Mouse (Mus musculus) T-cell, adult 2 months (primary cell): ENCODE results near the gene Gpr142.

ENCODE experiments used
- DNase-seq: peaks from one replicate; pipeline ENCODE4 v3.0.0; 2022; ENCODE audit warnings: low spot score

The Gpr142 gene

DNA sequence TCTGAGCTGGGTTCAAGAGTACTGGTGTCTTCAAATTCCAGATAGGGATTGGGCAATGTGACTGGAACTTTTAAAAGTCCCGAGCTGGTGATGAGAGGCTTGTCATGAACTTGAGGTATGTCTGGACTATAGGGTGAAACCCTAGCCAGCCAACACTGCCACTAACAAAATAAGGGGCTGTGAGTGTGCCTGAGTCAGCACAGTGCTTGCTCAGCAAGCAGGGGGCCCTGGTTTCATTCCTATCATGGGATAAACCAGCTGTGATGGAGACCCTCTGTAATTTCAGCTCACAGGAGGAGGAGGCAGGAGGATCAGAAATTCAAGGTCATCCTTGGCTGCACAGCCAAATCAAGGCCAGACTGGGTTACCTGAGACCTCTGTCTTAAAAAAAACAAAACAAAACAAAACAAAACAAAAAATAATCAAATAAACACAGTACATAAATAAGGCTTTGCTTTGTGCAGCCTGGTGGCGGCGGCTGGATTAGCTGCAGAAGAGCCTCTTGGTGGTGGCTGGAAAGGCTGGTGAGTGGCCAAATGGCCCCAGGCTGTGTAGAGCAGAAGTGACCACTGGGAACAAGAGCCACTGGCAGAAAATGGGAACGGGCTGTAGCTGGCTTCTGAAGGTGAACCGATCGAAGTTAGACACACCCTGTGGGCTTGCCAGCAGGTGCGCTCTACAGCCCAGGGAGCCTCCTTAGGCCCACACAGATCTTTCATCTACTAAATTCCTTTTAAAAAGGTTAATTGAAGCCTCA, 45.9 kb downstream of the Gpr142 start:
- DNase-seq = no peak

DNA sequence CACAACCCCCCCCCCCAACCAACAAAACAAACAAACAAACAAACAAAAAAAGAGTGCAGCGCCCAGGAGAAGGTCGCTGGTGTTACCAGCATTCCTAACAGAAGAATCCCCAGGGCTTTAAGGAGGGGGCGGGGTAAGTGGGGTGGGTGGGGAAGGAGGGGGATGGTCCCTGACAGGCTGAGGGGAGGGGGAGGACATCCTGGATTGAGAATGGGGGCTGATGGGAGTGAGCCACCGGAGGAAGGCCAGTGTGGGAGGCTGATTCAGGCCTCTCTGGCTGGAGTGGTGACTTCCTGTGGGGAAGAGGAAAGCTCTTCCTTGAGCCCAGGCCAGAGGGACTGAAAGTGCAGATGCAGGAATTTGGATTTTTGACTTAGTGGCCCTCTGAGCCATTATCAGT, 47.6 kb downstream of the Gpr142 start:
- no peak for DNase-seq

DNA sequence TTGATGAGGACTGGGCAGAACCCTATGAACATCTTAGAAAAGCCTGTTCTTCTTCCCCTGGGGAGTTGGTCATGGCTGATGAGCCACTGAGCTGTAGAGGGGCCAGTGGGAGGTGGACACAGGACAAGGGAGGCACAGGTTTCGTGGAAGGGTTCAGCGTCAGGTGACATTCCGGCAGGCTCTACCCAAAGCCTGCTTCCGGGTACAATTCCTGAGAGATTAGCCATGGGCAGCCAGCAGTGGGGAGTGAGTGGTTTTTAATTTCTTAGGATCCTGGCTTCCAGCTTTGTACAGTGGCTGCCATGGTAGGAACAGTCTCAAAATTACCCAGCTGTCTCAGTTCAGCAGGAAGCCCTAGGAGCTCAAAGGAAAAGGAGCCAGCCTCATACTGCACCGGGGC, 48.3 kb downstream of the Gpr142 start:
- DNase-seq = no peak

DNA sequence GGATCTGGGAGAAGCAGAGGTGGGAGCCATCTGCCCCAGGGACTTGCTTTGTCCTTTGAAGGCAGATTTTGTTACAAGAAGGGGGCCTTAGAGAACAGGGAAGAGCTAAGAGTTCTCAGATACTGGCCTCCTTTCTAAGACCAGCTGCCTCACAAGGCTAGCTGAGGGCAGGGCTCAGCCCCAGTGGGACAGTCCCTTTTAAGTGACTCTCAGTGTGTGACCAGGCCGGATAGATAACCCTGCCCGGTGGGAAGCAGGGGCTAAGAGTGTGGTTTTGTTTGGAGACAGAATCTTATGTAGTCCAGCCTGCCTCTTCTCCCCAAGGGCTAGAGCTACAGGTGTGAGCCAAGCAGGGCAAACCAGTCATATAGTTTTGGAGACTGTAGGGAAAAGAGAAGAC, 50.8 kb downstream of the Gpr142 start:
- no peak for DNase-seq

DNA sequence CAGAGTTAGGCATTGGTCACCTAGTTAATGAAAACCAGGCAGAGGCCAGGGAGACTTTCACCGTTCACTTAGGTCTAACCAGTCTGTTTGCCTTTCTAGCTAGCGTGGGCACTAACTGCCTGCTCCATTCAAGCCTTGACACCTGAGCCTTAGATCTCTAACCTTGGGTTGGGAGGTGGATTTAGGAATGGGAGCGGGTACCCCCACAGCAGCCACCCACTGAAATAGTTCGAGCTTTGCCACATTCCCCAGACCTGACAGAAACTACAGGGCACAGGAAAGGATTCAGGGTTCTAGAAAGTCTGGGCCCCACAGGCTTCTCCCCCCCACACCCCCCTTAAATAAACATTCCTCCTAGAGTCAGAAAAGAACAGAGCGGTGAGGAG, 51.3 kb downstream of the Gpr142 start:
- no peak for DNase-seq

DNA sequence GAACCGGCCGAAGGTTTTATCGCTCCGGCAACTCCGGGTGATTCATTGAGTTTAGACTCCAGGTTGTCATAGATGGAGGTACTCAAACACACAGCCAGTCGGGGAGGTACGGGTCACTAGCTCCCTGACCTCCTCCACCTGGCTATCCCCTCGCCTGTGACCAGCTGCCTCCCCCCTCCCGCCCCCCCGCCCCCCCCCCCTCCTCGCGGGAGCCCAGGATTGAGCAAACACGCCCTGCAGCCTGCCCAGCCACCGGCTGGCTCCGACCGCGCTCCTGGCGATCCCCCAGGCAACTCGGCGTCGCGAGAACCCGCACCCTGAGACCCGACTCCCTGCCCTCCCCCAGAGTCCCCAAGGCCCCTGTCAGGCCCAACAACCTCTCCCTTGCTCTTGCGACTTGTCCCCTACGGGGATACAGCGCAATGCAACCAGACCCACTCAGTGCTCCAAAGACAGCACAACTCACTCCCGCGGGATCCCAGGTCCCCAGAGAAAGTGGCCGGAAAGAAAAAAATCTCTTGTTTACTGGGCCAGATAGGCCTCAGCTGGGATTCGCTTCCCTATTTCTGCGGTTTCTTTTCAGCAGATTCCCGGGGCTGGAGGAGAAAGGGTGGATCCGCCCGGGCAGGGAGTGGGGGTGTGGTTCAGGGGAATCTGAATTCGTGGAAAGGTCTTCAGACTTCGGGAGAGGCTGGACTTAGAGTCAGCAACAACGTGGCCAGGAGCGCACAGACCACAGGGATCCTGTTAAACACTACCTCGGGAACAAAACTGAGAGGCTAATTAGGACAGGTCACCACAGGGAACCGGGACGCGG, 51.9 kb downstream of the Gpr142 start, which contains the start of gene Gprc5c:
TSS of gene Gprc5c (plus strand) at position 701 of the 817 bp plus-strand sequence.
- DNase-seq = no peak

DNA sequence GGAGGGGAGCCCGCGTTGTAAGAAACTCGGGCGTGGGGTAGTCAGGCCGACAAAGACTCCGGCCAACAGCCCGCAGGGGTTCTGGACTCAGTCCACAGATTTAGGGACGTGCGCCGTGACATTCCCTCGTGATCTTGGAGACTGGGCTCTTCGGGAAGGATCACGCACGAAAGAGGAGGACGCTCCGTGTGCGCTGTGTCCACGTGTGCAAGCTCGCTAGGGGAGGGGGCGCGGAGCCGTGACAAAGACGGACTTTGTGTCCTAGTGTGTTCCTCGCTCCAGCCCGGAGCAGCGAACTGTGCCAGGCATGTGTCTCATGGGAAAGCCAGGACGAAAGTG, 52.5 kb downstream of the Gpr142 start:
- DNase-seq = no peak

DNA sequence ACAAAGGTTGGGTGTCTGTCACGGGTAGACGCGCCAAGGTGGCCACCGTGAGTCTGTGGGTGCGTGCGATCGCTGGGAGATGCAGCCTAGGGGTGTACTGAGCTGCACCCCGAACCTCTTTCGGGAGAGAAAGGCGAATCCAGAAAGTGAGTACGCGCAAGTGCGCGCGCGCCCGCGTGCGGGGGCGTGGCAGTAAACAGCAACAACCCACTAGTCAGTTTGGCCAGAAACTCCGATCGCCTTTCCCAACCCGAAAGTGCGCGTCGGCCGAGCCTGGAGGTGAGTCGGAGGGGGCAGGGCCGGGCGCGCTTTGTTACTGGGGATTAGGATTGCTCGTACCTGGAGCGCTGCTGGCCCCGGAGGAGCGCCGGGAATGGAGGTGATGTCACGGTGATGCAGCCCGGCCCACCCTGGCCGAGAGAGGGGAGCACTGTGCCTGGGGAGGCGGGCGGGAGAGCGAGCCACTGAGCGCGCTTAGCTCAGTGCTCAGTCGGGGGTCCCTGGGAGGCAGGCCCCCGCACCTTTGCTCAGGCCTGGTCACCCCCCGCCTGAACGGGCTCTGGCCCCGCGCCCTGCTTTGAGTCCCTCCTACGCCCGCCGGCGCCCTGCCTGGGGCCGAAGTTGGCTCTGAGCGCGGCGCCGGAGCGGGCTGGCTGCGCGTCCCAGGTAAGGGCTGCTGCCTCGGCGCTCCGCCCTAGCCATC, 53.0 kb downstream of the Gpr142 start:
- no peak for DNase-seq

DNA sequence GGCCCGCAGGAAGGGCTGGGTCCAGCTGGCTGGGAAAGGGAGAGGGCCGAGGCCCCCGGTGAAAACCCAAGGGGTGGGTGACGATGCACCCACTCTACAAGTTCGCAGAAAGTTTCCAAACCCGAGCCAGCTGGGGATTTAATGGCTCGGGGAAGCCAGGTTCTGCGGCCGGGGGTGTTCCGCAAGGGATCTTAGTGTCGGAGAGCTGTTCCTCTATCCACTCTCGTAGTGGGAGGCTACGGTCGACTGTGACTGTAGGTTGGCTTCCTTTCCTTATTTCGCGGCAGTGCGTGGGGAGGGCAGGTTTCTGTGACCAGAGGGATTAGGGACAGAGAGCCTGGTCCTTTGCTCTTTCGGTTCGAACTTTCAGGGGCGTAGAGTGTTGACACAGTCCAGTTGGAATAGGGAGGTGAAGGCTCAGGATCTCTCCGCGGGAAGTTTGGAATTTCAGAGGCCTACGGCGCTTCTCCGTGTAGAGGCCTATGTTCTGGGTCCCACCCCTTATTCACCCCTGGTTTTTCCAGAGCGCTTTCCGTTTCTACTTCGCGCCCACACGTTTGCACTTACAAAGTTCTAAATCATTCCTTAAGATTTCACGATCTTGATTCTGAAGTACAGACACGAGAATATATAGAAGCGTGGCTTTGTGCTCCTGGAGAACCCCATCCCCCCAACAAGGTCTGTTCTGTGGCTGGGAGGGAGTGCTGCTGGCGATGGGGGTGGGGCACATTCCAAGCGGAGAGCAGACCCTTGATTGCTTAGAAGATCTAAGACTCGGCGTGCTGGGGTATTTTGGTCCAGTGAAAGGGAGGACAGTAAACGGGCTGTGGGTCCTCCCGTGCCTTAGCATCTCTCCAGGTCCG, 53.8 kb downstream of the Gpr142 start:
- DNase-seq = no peak

DNA sequence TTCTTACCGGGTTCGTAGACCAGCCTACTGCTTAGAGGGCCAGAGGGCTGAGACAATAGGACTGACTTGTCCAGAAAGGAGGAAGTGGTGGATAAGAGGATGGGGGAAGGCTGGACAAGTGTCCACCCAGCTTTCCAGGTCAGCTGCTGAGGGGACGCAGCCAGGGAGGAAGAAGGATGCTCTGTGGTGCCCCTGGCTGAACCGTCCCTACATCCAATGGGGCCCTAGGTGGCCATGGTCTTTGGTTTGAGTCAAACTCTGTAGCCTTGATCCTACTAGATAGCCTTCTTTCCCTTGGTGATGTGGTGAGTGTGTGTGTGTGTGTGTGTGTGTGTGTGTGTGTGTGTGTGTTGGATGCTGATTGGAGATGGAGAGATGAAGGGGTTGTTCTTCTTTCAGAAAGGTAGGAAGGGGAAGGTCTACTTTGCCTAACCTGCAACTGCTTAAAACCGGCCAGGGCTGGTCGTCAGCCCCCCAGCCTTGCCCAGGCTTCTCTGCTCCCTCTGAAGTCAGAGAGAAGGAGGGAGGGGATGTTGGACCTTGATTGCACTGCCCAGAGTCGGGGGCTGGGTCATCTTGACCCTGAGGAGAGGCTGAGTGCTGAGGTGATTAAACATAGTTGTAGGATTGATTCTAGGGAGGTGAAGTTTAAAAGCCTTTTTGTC, 54.6 kb downstream of the Gpr142 start:
- DNase-seq = no peak

DNA sequence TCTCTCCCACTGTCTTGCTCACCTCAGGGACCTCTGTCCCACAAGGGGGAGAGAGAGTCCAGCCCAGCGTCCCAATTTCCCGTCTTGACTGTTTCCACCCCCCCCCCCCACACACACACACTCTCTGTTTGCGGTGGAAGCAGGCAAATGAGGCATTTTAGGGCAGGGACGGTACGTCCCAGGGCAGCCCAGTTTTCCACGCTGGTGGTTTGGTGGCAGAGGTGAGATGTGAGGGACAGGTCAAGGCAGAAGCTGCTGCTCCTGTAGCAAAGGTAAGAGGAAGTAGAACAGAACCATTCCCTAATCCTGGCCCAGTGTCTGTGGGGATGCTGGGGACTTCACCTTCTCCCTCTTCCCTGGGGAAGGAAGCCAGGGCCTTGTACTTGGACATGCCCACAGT, 55.9 kb downstream of the Gpr142 start:
- DNase-seq = no peak

DNA sequence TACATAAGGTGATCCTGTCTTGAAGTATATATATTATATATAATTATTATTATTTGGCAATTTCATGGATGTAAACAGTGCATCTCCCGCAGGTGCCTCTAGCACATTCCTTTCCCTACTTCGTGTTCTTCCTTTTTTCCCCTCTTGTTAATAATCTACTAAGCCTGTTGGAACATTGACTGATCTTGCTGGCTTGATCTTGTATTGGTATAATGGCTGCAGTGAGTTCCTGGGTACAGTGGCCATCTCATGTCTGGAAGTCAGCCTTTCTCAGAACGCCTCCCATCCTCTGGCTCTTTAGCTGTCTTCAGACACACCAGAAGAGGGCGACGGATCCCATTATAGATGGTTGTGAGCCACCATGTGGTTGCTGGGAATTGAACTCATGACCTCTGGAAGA, 57.4 kb downstream of the Gpr142 start:
- DNase-seq = no peak
